Mouse (Mus musculus): Measurements from ENCODE around the gene Slc24a1.

- TF ChIP-seq POLR2A (IDR thresholded peaks at IDR 0.05; ENCODE audit: control insufficient read depth, low read depth, low read length) (no peak), CTCF (IDR thresholded peaks at IDR 0.05; ENCODE audit: control insufficient read depth, insufficient read depth, insufficient replicate concordance, low read depth, low read length) (no peak)
Measured at GRCm38 (mm10) chr9:64953190-64953589, 1.8 kb upstream of the Slc24a1 start.
